Mouse (Mus musculus) CH12.LX (cell line): ENCODE measurements around the gene Thap7. TPM values are rescaled to one million over a fixed set of nuclear protein-coding genes. Genes with fewer than 3 reads are reported as not detected.
A peak's percentile ranks its signal among the peaks of the same experiment; 100 is the strongest.

Experiments
- DNase-seq: peaks from one replicate; pipeline ENCODE4 v3.0.0-alpha.2; 2013; ENCODE audit errors: extremely low read depth
- H3K27ac ChIP-seq: 2 replicates; pipeline ENCODE4 v1.5.1; 2012; ENCODE audit warnings: low read depth, mild to moderate bottlenecking, control low read depth, moderate library complexity; ENCODE audit not compliant: insufficient read depth
- H3K27me3 ChIP-seq: replicated peaks from 2 replicates; pipeline ENCODE3; 2012; ENCODE audit warnings: inconsistent platforms
- H3K36me3 ChIP-seq, 2 experiments: replicated peaks in 1 of 2; 2 replicates each; pipeline versions ENCODE3 to v1.6.1; 2012; ENCODE audit warnings: inconsistent platforms in 1 of 2, low read length in 1 of 2, mild to moderate bottlenecking in 1 of 2, mixed read lengths in 1 of 2, moderate library complexity in 1 of 2; ENCODE audit not compliant: control insufficient read depth in 1 of 2, insufficient read depth in 1 of 2
- H3K4me1 ChIP-seq, 2 experiments: 2 replicates each; pipeline ENCODE4 v1.6.1; 2012; ENCODE audit warnings: inconsistent platforms in 1 of 2, moderate library complexity in 1 of 2; ENCODE audit not compliant: insufficient read depth in 2 of 2, control insufficient read depth in 1 of 2
- H3K4me2 ChIP-seq: 2 replicates; pipeline ENCODE4 v1.6.1; 2012; ENCODE audit warnings: low read depth, mild to moderate bottlenecking, control low read depth; ENCODE audit not compliant: poor library complexity, insufficient read depth, severe bottlenecking
- H3K4me3 ChIP-seq, 3 experiments: fragments of 150-350 bp in 1 of 3; sonication (generic) in 1 of 3; replicated peaks in 1 of 3; 2 replicates each; pipeline versions ENCODE3 to v1.5.1; 2011 to 2012; ENCODE audit warnings: low read depth in 2 of 3, low read length in 2 of 3, mild to moderate bottlenecking in 2 of 3, moderate library complexity in 2 of 3, control low read depth in 1 of 3, improper control_type of control experiment in 1 of 3, inconsistent platforms in 1 of 3, mixed read lengths in 1 of 3; ENCODE audit not compliant: poor library complexity in 1 of 3
- H3K79me2 ChIP-seq: replicated peaks from 2 replicates; pipeline ENCODE4 v1.6.1; 2012; ENCODE audit warnings: mild to moderate bottlenecking, moderate library complexity; ENCODE audit not compliant: control insufficient read depth, poor library complexity, insufficient read depth, severe bottlenecking; ENCODE audit errors: extremely low read depth
- H3K9ac ChIP-seq: 2 replicates; pipeline ENCODE4 v1.6.1; 2012; ENCODE audit warnings: low read depth, mild to moderate bottlenecking, control low read depth, moderate library complexity; ENCODE audit not compliant: insufficient read depth
- H3K9me3 ChIP-seq: replicated peaks from 2 replicates; pipeline ENCODE3; 2012; ENCODE audit warnings: low read length, inconsistent platforms, mixed read lengths
- CHD2 ChIP-seq: IDR thresholded peaks from 2 replicates; pipeline ENCODE4 v1.6.1; 2011; ENCODE audit warnings: low read length, improper control_type of control experiment
- E2F4 ChIP-seq: IDR thresholded peaks from 2 replicates; pipeline ENCODE4 v1.6.1; 2011; ENCODE audit warnings: low read depth, low read length, improper control_type of control experiment; ENCODE audit not compliant: insufficient replicate concordance
- ELF1 ChIP-seq: IDR thresholded peaks from 2 replicates; pipeline ENCODE4 v1.6.1; 2014; ENCODE audit warnings: low read depth, mild to moderate bottlenecking, inconsistent platforms, low read length, improper control_type of control experiment
- EP300 ChIP-seq: IDR thresholded peaks from 2 replicates; pipeline ENCODE4 v1.6.1; 2011; ENCODE audit warnings: low read length, improper control_type of control experiment
- GABPA ChIP-seq: IDR thresholded peaks from 2 replicates; pipeline ENCODE4 v1.6.1; 2012; ENCODE audit warnings: low read depth, low read length, improper control_type of control experiment, inconsistent platforms; ENCODE audit not compliant: insufficient replicate concordance
- HCFC1 ChIP-seq: IDR thresholded peaks from 2 replicates; pipeline ENCODE4 v1.6.1; 2012; ENCODE audit warnings: low read depth, mild to moderate bottlenecking, inconsistent platforms, low read length, improper control_type of control experiment
- IRF4 ChIP-seq: IDR thresholded peaks from 2 replicates; pipeline ENCODE4 v1.6.1; 2014; ENCODE audit warnings: low read depth, mild to moderate bottlenecking, inconsistent platforms, low read length, improper control_type of control experiment
- JUN ChIP-seq: IDR thresholded peaks from 2 replicates; pipeline ENCODE4 v1.6.1; 2011; ENCODE audit warnings: low read depth, mild to moderate bottlenecking, low read length, improper control_type of control experiment, moderate library complexity; ENCODE audit not compliant: insufficient read depth
- JUND ChIP-seq: conservative IDR thresholded peaks from 2 replicates; pipeline ENCODE4 v1.6.1; 2011; ENCODE audit warnings: low read depth, low read length, improper control_type of control experiment
- MAFK ChIP-seq: IDR thresholded peaks from 2 replicates; pipeline ENCODE4 v1.6.1; 2011; ENCODE audit warnings: low read length, improper control_type of control experiment; ENCODE audit not compliant: insufficient replicate concordance
- MAX ChIP-seq: IDR thresholded peaks from 2 replicates; pipeline ENCODE4 v1.6.1; 2011; ENCODE audit warnings: low read length, improper control_type of control experiment
- MAZ ChIP-seq: IDR thresholded peaks from 2 replicates; pipeline ENCODE4 v1.6.1; 2012; ENCODE audit warnings: low read depth, mild to moderate bottlenecking, inconsistent platforms, low read length, improper control_type of control experiment, moderate library complexity
- MEF2A ChIP-seq: IDR thresholded peaks from 2 replicates; pipeline ENCODE4 v1.6.1; 2014; ENCODE audit warnings: low read depth, mild to moderate bottlenecking, inconsistent platforms, low read length, improper control_type of control experiment, borderline replicate concordance
- MXI1 ChIP-seq: IDR thresholded peaks from 2 replicates; pipeline ENCODE4 v1.6.1; 2011; ENCODE audit warnings: mild to moderate bottlenecking, low read depth, low read length, improper control_type of control experiment
- NELFE ChIP-seq: IDR thresholded peaks from 2 replicates; pipeline ENCODE4 v1.6.1; 2011; ENCODE audit warnings: low read depth, low read length, improper control_type of control experiment
- NRF1 ChIP-seq: IDR thresholded peaks from 2 replicates; pipeline ENCODE4 v1.6.1; 2014; ENCODE audit warnings: low read depth, mild to moderate bottlenecking, inconsistent platforms, low read length, improper control_type of control experiment, moderate library complexity
- POLR2A ChIP-seq: IDR thresholded peaks from 2 replicates; pipeline ENCODE4 v1.6.1; 2011; ENCODE audit warnings: low read depth, mild to moderate bottlenecking, improper control_type of control experiment, low read length
- RAD21 ChIP-seq: IDR thresholded peaks from 2 replicates; pipeline ENCODE4 v1.6.1; 2011; ENCODE audit warnings: low read depth, mild to moderate bottlenecking, low read length, improper control_type of control experiment, moderate library complexity
- RCOR1 ChIP-seq: conservative IDR thresholded peaks from 2 replicates; pipeline ENCODE4 v1.6.1; 2012; ENCODE audit warnings: low read depth, mild to moderate bottlenecking, inconsistent platforms, low read length, improper control_type of control experiment
- SIN3A ChIP-seq: IDR thresholded peaks from 2 replicates; pipeline ENCODE4 v1.6.1; 2012; ENCODE audit warnings: low read length, improper control_type of control experiment, inconsistent platforms
- SMC3 ChIP-seq: IDR thresholded peaks from 2 replicates; pipeline ENCODE4 v1.6.1; 2011; ENCODE audit warnings: low read depth, low read length, improper control_type of control experiment
- TBP ChIP-seq: conservative IDR thresholded peaks from 2 replicates; pipeline ENCODE4 v1.6.1; 2011; ENCODE audit warnings: low read depth, low read length, improper control_type of control experiment
- USF1 ChIP-seq: IDR thresholded peaks from 2 replicates; pipeline ENCODE4 v1.6.1; 2014; ENCODE audit warnings: low read depth, mild to moderate bottlenecking, inconsistent platforms, low read length, improper control_type of control experiment
- ZC3H11A ChIP-seq: IDR thresholded peaks from 2 replicates; pipeline ENCODE4 v1.6.1; 2012; ENCODE audit warnings: low read depth, mild to moderate bottlenecking, inconsistent platforms, low read length, improper control_type of control experiment
- ZKSCAN1 ChIP-seq: IDR thresholded peaks from 2 replicates; pipeline ENCODE4 v1.6.1; 2012; ENCODE audit warnings: low read depth, inconsistent platforms, low read length, improper control_type of control experiment, borderline replicate concordance
- ZNF384 ChIP-seq: IDR thresholded peaks from 2 replicates; pipeline ENCODE4 v1.6.1; 2012; ENCODE audit warnings: low read depth, low read length, improper control_type of control experiment, inconsistent platforms
- dilution Hi-C: fragments of 300-500 bp; cut with MboI; formaldehyde crosslinking; loops from 2 replicates; pipeline ENCODE4 v1.14.3; 2020; ENCODE audit warnings: low sequenced_read_pairs; ENCODE audit not compliant: extremely low pct_unique_long_range_greater_than_20kb, extremely low pct_ligation_motif_present
- in situ Hi-C: fragments of 300-500 bp; cut with MboI; formaldehyde crosslinking; loops from 3 replicates; pipeline ENCODE4 v1.14.3; 2019; ENCODE audit warnings: low sequenced_read_pairs, low pct_ligation_motif_present, low pct_unique_long_range_greater_than_20kb, mixed read lengths
- polyA plus RNA-seq: library from polyadenylated mRNA; unstranded; fragments of >175 nt; gene quantifications from 2 replicates; pipeline ENCODE4 v1.2.1, GENCODE M21; 2012; ENCODE audit warnings: low read depth; ENCODE audit not compliant: insufficient read length
- total RNA-seq, 2 experiments: library from RNA; depleted of rRNA; stranded (reverse); fragments of 300-350 nt in 1 of 2; fragments of >200 nt in 1 of 2; gene quantifications; 2 replicates each; pipeline ENCODE4 v1.2.3; 2012 to 2014

The Thap7 gene
- total and polyA plus RNA-seq, 3 experiments = 64.3 to 83.3 (median 79.4) TPM

GRCm38 (mm10) chr16:17526223-17526622, 4.7 kb downstream of the Thap7 start:
- Histone ChIP-seq H3K4me2 (no peak overlapping the region), H3K36me3 (peaks cover 74 to 77% of the 10 kb centered on the region in 2 experiments), H3K4me1 (peaks cover 7 to 36% of the 10 kb centered on the region in 2 experiments; a peak in 3 of 4 replicates), H3K9ac (no peak overlapping the region), H3K79me2 (peaks cover 11% of the 10 kb centered on the region; the same call in 1 of the 2 replicates), H3K27me3 (no peaks in the 10 kb centered on the region), H3K4me3 (no peak overlapping the region), H3K27ac (no peak overlapping the region), H3K9me3 (no peaks in the 10 kb centered on the region)
- TF ChIP-seq RAD21 = no peak
- 0 out of 2 replicates have a peak, but pooled peaks have one; percentile 12 for TF ChIP-seq CHD2
- in situ Hi-C loops (no loop called here), dilution Hi-C loops (no loop called here)
- no peak for DNase-seq

GRCm38 (mm10) chr16:17525524-17525923, 5.4 kb downstream of the Thap7 start:
- H3K9ac ChIP-seq = no peak overlapping the region
- H3K36me3 ChIP-seq = peaks cover 81 to 84% of the 10 kb centered on the region in 2 experiments
- in situ Hi-C loops = no loop called here
- TF ChIP-seq POLR2A = no peak
- no peak for TF ChIP-seq JUN
- TF ChIP-seq GABPA = no peak
- no peak for TF ChIP-seq RAD21
- TF ChIP-seq RCOR1 = no peak
- TF ChIP-seq MEF2A = no peak
- TF ChIP-seq ZKSCAN1 = no peak
- no peak for TF ChIP-seq MAX
- no peak for TF ChIP-seq JUND
- no peak for TF ChIP-seq SIN3A
- no peak for TF ChIP-seq MXI1
- no peak for TF ChIP-seq NELFE
- TF ChIP-seq, all 38 proteins: peak for 0
- Histone ChIP-seq H3K79me2 (peaks cover 11% of the 10 kb centered on the region; the same call in 1 of the 2 replicates), H3K4me2 (no peak overlapping the region), H3K27me3 (no peaks in the 10 kb centered on the region), H3K27ac (no peak overlapping the region), H3K4me3 (no peak overlapping the region), H3K9me3 (no peaks in the 10 kb centered on the region), H3K4me1 (peaks cover 7 to 36% of the 10 kb centered on the region in 2 experiments; a peak in 3 of 4 replicates)
- no peak for DNase-seq
- dilution Hi-C loops = no loop called here

- in situ Hi-C loops (no loop called here), dilution Hi-C loops (no loop called here)
- Histone ChIP-seq H3K4me1 (peaks cover 5 to 29% of the 10 kb centered on the region in 2 experiments; a peak in 3 of 4 replicates), H3K4me3 (no peak overlapping the region), H3K79me2 (no peaks in the 10 kb centered on the region; the same call in 1 of the 2 replicates), H3K27me3 (no peaks in the 10 kb centered on the region)
- no peak for DNase-seq
- TF ChIP-seq JUN (no peak), MAFK (no peak), ZKSCAN1 (no peak), ZC3H11A (no peak), ELF1 (no peak), SMC3 (no peak), HCFC1 (no peak), CHD2 (no peak), NRF1 (no peak), E2F4 (no peak), IRF4 (no peak), MAZ (no peak), MAX (no peak), EP300 (no peak), USF1 (no peak), ZNF384 (no peak), TBP (no peak), RCOR1 (no peak), JUND (no peak), MXI1 (no peak)
- TF ChIP-seq, all 38 proteins: peak for 0
- Histone ChIP-seq H3K27ac (no peak overlapping the region), H3K36me3 (peaks cover 95 to 98% of the 10 kb centered on the region in 2 experiments), H3K4me2 (no peak overlapping the region), H3K9me3 (no peaks in the 10 kb centered on the region), H3K9ac (no peak overlapping the region)
Observed at GRCm38 (mm10) chr16:17524156-17524555, 6.8 kb downstream of the Thap7 start.
